Mouse (Mus musculus) mature B cell (primary cell): ENCODE results near the gene Trim60.

Experiments
- in situ Hi-C: fragments of 300-500 bp; cut with MboI; formaldehyde crosslinking; loops from 2 replicates; pipeline ENCODE4 v1.14.3; 2019

The Trim60 gene

GRCm38 (mm10) chr8:64987731-64988130, 30.7 kb downstream of the Trim60 start, which contains the start of gene Trim75:
Gene Trim75 (minus strand): TSS chr8:64987831.
- in situ Hi-C loops, result no loop called here

DNA sequence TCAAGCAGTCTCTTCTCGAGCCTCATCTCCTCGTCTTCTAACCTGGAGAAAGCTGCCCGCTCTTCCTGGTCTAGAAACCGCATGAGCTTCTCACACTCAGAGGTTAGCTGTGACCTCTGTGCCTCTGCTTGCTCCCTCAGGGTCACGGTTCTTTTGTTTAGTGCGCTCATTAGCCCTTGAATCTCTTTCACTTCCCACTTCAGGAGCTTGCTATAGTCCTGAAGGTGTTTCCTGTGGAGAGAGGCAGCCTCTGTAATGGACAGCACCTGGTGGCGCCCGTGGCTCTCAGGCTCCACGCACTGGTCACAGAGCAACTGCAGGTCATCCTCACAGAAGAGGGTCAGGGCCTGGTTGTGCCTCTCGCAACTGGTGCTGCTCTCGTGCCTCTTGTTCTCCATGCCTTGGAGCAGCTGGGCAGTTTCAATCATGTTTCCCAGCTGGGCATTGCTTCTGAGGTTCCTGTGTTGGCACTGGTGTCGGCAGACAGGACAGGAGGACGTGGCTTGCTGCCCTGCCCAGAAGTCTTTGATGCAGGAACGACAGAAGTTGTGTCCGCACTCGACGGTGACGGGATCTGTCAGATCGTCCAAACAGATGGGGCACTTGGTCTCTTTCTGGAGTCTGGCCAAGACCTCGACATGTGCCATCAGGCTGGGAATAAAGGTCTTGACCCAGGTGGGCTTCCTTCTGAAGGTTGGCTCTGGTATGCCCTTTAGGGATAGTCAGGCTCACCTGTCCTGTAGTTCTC, 35.1 kb downstream of the Trim60 start:
- in situ Hi-C loops, result no loop called here

DNA sequence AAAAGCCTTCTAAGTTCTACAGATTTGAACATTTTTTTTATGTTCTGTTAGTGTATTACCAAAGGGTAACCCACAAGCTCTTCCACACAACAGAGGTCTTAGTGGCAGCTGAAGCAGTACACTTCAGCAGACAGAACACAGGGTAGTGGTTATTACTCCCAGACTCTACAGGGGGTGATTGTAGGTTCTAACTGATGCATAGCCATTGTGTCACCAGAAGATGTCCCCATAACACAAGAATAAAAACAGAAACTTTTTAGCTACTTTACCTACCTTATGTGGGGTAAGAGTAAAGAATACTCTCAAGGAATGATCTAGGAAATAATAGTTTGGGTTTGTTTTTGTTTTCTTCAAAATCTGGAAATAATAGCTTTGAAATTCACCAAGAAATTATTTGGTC, 55.5 kb downstream of the Trim60 start:
- in situ Hi-C loops, result no loop called here

DNA sequence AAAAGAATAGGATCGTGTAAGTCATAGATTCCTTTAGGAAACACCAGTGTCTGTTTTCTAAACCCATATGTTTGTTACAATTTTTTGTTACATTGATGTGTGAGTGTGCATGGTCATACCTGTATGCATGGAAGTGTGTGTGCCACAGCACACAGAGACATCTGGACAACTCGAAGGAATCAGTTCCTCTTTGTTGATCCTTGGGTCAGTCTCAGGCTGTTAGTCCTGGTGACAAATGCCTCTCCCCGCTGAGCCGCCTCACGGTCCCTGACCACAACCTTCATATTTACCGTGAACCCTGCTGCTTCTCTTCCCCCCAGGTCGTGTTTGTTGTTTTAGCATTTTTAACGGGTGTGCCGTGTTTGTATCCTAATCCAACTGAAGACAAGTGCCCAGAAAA, 59.4 kb downstream of the Trim60 start:
- in situ Hi-C loops, result no loop called here

DNA sequence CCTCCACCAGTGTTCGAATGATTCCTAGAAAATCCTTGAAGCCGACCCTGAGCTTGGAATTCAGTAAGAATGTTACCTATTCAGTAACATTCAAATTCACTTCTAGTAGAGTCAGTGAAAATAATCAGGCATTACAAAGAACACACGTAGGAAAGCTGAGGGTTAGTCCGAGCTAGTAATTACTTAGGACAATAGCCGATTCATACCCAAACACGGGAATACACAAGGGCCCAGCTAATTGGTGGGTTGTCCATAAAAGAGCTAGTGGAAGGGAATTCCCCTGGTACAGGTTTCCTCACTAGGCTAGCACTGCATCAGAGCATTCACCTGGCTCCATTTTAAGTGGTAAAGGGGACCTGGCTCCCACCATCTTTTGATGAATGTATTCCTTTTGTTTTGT, 66.3 kb downstream of the Trim60 start:
- in situ Hi-C loops, result no loop called here
